Mouse (Mus musculus) urinary bladder, postnatal 36 days (tissue): ENCODE measurements around the gene Ldlrad3.

Experiments used
- DNase-seq, 2 experiments: peaks; one replicate each; pipeline ENCODE4 v3.0.0; 2022; ENCODE audit warnings: low spot score in 2 of 2, mixed read lengths in 1 of 2

Gene Ldlrad3

GRCm38 (mm10) chr2:102002974-102003775 is 183.0 kb downstream of the Ldlrad3 start:
- no peak for DNase-seq

GRCm38 (mm10) chr2:102002408-102002973 is 183.7 kb downstream of the Ldlrad3 start:
- DNase-seq = no peak

- no peak for DNase-seq
Observed at GRCm38 (mm10) chr2:102001661-102002060, 184.5 kb downstream of the Ldlrad3 start.

GRCm38 (mm10) chr2:101998911-101999572 is 187.1 kb downstream of the Ldlrad3 start:
- no peak for DNase-seq

GRCm38 (mm10) chr2:101997013-101997412 is 189.2 kb downstream of the Ldlrad3 start:
- no peak for DNase-seq

GRCm38 (mm10) chr2:101992574-101993310 is 193.4 kb downstream of the Ldlrad3 start:
- DNase-seq = no peak

- no peak for DNase-seq
Observed at GRCm38 (mm10) chr2:101991726-101992125, 194.5 kb downstream of the Ldlrad3 start.

- no peak for DNase-seq
Observed at GRCm38 (mm10) chr2:101986344-101987087, 199.7 kb downstream of the Ldlrad3 start.

- DNase-seq = no peak
Observed at GRCm38 (mm10) chr2:101983853-101984543, 202.2 kb downstream of the Ldlrad3 start.

- no peak for DNase-seq
Observed at GRCm38 (mm10) chr2:101983082-101983852, 202.9 kb downstream of the Ldlrad3 start.

GRCm38 (mm10) chr2:101981964-101982498 is 204.2 kb downstream of the Ldlrad3 start:
- DNase-seq = no peak

- DNase-seq = no peak
Observed at GRCm38 (mm10) chr2:101981211-101981610, 205.0 kb downstream of the Ldlrad3 start.

GRCm38 (mm10) chr2:101980456-101980947 is 205.7 kb downstream of the Ldlrad3 start:
- DNase-seq = no peak

- no peak for DNase-seq
Observed at GRCm38 (mm10) chr2:101978534-101979525, 207.4 kb downstream of the Ldlrad3 start.

GRCm38 (mm10) chr2:101976399-101977064 is 209.7 kb downstream of the Ldlrad3 start:
- no peak for DNase-seq

GRCm38 (mm10) chr2:101973810-101974209 is 212.4 kb downstream of the Ldlrad3 start:
- no peak for DNase-seq

- DNase-seq = no peak
Observed at GRCm38 (mm10) chr2:101967601-101968000, 218.6 kb downstream of the Ldlrad3 start.

GRCm38 (mm10) chr2:101967152-101967551 is 219.0 kb downstream of the Ldlrad3 start:
- DNase-seq = no peak
